Mouse (Mus musculus) left cerebral cortex, adult 2 months (tissue): ENCODE measurements around the gene Pigs. TPM values are rescaled to one million over a fixed set of nuclear protein-coding genes. Genes with fewer than 3 reads are reported as not detected.

Source experiments
- DNase-seq, 2 experiments: peaks; one replicate each; pipeline ENCODE4 v3.0.0; 2021 to 2022; ENCODE audit warnings: low spot score in 2 of 2, mixed read lengths in 1 of 2; ENCODE audit errors: extremely low spot score in 1 of 2
- H3K27ac ChIP-seq: fragments of 200-600 bp; 2 replicates; pipeline ENCODE4 v1.8.1; 2022
- H3K4me3 ChIP-seq: fragments of 200-600 bp; 2 replicates; pipeline ENCODE4 v1.8.1; 2022
- CTCF ChIP-seq: fragments of 200-600 bp; IDR thresholded peaks from 2 replicates; pipeline ENCODE4 v1.8.1; 2022; ENCODE audit warnings: antibody characterized with exemption, mild to moderate bottlenecking, moderate library complexity
- intact Hi-C: fragments of 180-260 bp; cut with DNase I; formaldehyde crosslinking; loops from one replicate; pipeline ENCODE4 v1.15.1; 2025
- total RNA-seq, 2 experiments: library from RNA; stranded (reverse); gene quantifications; 2 replicates each; pipeline ENCODE4 v1.2.3; 2021

The Pigs gene
- total RNA-seq, 2 experiments from 2014 or later: 60.7 to 62.8 TPM

- no peak for DNase-seq
- intact Hi-C loops: no loop called here
These were observed 24.9 kb downstream of the Pigs start for GRCm38 (mm10) chr11:78353081-78353480.

GRCm38 (mm10) chr11:78354905-78355304, 26.7 kb downstream of the Pigs start:
- Histone ChIP-seq H3K27ac (no peak overlapping the region), H3K4me3 (no peak overlapping the region)
- TF ChIP-seq CTCF: no peak
- intact Hi-C loops: no loop called here
- DNase-seq: no peak

More at GRCm38 (mm10) chr11:78353081-78353480, 24.9 kb downstream of the Pigs start:
- TF ChIP-seq CTCF: no peak
- H3K27ac ChIP-seq: no peak overlapping the region
- no peak overlapping the region for H3K4me3 ChIP-seq

- intact Hi-C loops: no loop called here
- peak; percentile 86 for TF ChIP-seq CTCF
- Histone ChIP-seq H3K4me3 (no peak overlapping the region), H3K27ac (no peak overlapping the region)
- peak in 1 of 2 experiments; percentile 74 for DNase-seq
These were observed 27.4 kb downstream of the Pigs start for GRCm38 (mm10) chr11:78355471-78356238.

GRCm38 (mm10) chr11:78358330-78359007, 30.3 kb downstream of the Pigs start:
- Histone ChIP-seq H3K27ac (no peak overlapping the region), H3K4me3 (no peak overlapping the region)
- intact Hi-C loops: no loop called here
- DNase-seq: no peak
- peak; percentile 75 for TF ChIP-seq CTCF

- Histone ChIP-seq H3K27ac (no peak overlapping the region), H3K4me3 (peak overlapping the region; percentile 36)
- peak; percentile 67 to 76 for DNase-seq
- intact Hi-C loops: loop anchor here (1.0 to 5.0 kb wide), 2 partner anchors 39 to 92 kb away; no protein-coding TSS in a partner anchor
- TF ChIP-seq CTCF: peak; percentile 74
These were observed 32.0 kb downstream of the Pigs start for GRCm38 (mm10) chr11:78360125-78360788.

- no peak for DNase-seq
- intact Hi-C loops: loop anchor here (1.0 to 5.0 kb wide), 2 partner anchors 39 to 92 kb away; no protein-coding TSS in a partner anchor
- no peak for TF ChIP-seq CTCF
- Histone ChIP-seq H3K4me3 (no peak overlapping the region), H3K27ac (no peak overlapping the region)
These were observed 32.5 kb downstream of the Pigs start for GRCm38 (mm10) chr11:78360789-78361131.

GRCm38 (mm10) chr11:78363309-78364007, 35.2 kb downstream of the Pigs start:
- no peak for TF ChIP-seq CTCF
- no peak for DNase-seq
- Histone ChIP-seq H3K27ac (no peak overlapping the region), H3K4me3 (no peak overlapping the region)
- intact Hi-C loops: loop anchor here (5.0 kb wide), 1 partner anchor 89 kb away; no protein-coding TSS in a partner anchor

- Histone ChIP-seq H3K4me3 (no peak overlapping the region), H3K27ac (no peak overlapping the region)
- no peak for TF ChIP-seq CTCF
- no peak for DNase-seq
- intact Hi-C loops: loop anchor here (5.0 kb wide), 1 partner anchor 88 kb away; no protein-coding TSS in a partner anchor
These were observed 35.9 kb downstream of the Pigs start for GRCm38 (mm10) chr11:78364103-78364502.

GRCm38 (mm10) chr11:78367456-78368225, 39.4 kb downstream of the Pigs start:
- TF ChIP-seq CTCF: no peak
- Histone ChIP-seq H3K27ac (no peak overlapping the region), H3K4me3 (no peak overlapping the region)
- intact Hi-C loops: no loop called here
- DNase-seq: no peak

- no peak overlapping the region for H3K4me3 ChIP-seq
- no peak overlapping the region for H3K27ac ChIP-seq
- DNase-seq: no peak
- TF ChIP-seq CTCF: no peak
- intact Hi-C loops: no loop called here
These were observed 42.2 kb downstream of the Pigs start for GRCm38 (mm10) chr11:78370389-78370788.

- Histone ChIP-seq H3K27ac (no peak overlapping the region), H3K4me3 (no peak overlapping the region)
- TF ChIP-seq CTCF: no peak
- intact Hi-C loops: no loop called here
- no peak for DNase-seq
These were observed 43.5 kb downstream of the Pigs start for GRCm38 (mm10) chr11:78371711-78372110.
